Mouse (Mus musculus) forebrain, embryonic 10.5 days (tissue): ENCODE data around the gene Tdp2. TPM values are rescaled to one million over a fixed set of nuclear protein-coding genes. Genes with fewer than 3 reads are reported as not detected.
"Not testable (repeated sequence)": the region's sequence is repeated elsewhere in the genome, so short reads cannot be mapped to it uniquely, and the experiment has no call there.

ENCODE experiments used
- DNase-seq: peaks from one replicate; pipeline ENCODE4 v3.0.0-alpha.2; 2017; ENCODE audit warnings: low spot score; ENCODE audit errors: extremely low spot score
- H3K27ac ChIP-seq: fragments of 300-500 bp; sonication (generic); 2 replicates; pipeline ENCODE4 v1.5.1; 2016; ENCODE audit warnings: mild to moderate bottlenecking
- H3K27me3 ChIP-seq: fragments of 300-500 bp; sonication (generic); 2 replicates; pipeline ENCODE4 v1.6.1; 2016; ENCODE audit warnings: mild to moderate bottlenecking; ENCODE audit not compliant: poor library complexity, severe bottlenecking
- H3K36me3 ChIP-seq: fragments of 300-500 bp; sonication (generic); replicated peaks from 2 replicates; pipeline ENCODE4 v1.6.1; 2016; ENCODE audit warnings: mild to moderate bottlenecking, moderate library complexity
- H3K4me1 ChIP-seq: fragments of 300-500 bp; sonication (generic); 2 replicates; pipeline ENCODE4 v1.6.1; 2016
- H3K4me3 ChIP-seq: fragments of 300-500 bp; sonication (generic); 2 replicates; pipeline ENCODE4 v1.5.1; 2016; ENCODE audit warnings: mild to moderate bottlenecking, moderate library complexity
- H3K9me3 ChIP-seq: fragments of 300-500 bp; sonication (generic); 2 replicates; pipeline ENCODE4 v1.6.1; 2016; ENCODE audit warnings: mild to moderate bottlenecking, moderate library complexity
- WGBS: fragments of 180-500 bp; shearing (Covaris S2); methylation state at CpG from one replicate; pipeline ENCODE4 v1.1.7; 2016; 5-methylcytosine and 5-hydroxymethylcytosine counted together
- polyA plus RNA-seq: library from polyadenylated mRNA; unstranded; fragments of >200 nt; fragmentation: Nextera tagmentation; extraction: Ambion mirVana; gene quantifications from 2 replicates; pipeline ENCODE4 v1.2.1, GENCODE M21; 2016

The Tdp2 gene
- polyA plus RNA-seq, 1 experiment from 2014 or later, result 82.4 TPM

DNA sequence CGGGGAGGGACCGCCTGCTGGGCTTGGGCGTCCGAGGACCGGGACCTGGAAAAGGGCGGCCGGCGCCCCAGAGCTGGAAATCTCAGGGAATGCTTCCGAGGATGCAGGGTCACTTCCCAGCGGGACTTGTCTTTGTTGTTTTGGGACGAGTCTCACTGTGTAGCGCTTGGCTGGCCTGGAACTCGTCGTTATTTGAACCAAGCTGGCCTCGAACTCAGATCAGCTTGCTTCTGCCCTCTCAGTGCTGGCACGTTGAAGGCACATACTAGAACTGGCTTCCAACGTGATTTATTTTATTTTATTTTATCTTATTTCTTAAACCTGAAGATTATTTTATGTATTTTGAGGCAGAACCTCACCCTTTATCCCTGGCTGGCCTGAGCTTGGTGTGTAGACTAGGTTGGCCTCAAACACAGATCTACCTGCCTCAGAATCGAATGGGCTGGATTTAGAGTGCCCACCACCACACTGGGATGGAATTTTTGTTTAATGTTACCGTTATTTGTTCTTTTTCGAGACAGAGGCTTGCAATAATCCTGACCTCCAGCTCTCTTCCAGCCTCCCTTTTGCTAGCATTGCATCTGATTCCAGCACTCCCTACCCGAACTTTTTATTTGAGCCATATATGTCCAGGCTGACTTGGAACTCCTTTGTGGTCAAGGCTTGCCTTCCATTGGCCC lies 792 bp downstream of the Tdp2 start:
- peaks cover 27% of the 10 kb centered on the region for H3K4me1 ChIP-seq
- H3K27ac ChIP-seq, result peak overlapping the region; percentile 97
- 5% methylated on average over 21 of the region's 21 CpGs for WGBS
- no peak for DNase-seq
- no peaks in the 10 kb centered on the region for H3K27me3 ChIP-seq
- H3K36me3 ChIP-seq, result peaks cover 29% of the 10 kb centered on the region
- H3K9me3 ChIP-seq, result no peaks in the 10 kb centered on the region
- peak overlapping the region; percentile 97 for H3K4me3 ChIP-seq

DNA sequence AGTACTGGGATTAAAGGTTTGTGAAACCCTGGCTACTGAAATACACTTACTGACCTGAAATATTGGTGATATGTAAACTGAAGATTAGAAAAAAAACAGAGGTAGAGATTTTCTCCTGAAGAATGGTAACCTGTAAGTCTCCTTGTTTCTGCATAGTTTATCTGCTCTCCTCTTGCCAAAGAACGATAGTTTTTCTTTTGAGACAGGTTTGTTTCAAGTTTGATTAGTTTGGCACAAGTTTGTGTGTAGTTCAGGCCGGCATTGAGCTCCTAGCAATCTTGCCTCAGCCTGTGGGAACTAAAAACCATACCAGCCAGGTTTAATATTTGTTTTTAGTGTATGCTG lies 1.3 kb downstream of the Tdp2 start:
- Histone ChIP-seq H3K36me3 (peaks cover 34% of the 10 kb centered on the region), H3K27me3 (no peaks in the 10 kb centered on the region), H3K27ac (peak overlapping the region; percentile 97; the same call in 1 of the 2 replicates), H3K4me1 (peaks cover 27% of the 10 kb centered on the region), H3K4me3 (peak overlapping the region; percentile 97), H3K9me3 (no peaks in the 10 kb centered on the region)
- WGBS, result 81% methylated on average over 2 of the region's 2 CpGs
- no peak for DNase-seq

DNA sequence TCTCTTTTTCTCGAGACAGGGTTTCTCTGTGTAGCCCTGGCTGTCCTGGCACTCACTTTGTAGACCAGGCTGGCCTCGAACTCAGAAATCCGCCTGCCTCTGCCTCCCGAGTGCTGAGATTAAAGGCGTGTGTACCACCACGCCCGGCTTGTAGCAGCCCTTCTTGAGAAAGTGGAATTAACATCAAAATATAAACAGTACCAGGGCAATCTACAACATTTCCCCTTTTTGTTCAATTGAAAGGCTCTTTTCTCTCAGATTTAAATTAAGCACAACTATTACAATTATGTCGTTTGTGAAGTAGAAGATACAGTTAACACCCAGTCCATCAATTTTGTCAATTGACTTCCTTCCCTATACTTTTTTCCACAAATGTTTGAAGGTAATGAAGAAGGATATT lies 6.3 kb downstream of the Tdp2 start:
- DNase-seq, H3K4me3 ChIP-seq, H3K27me3 ChIP-seq, H3K27ac ChIP-seq, H3K9me3 ChIP-seq: not testable (repeated sequence)
- Histone ChIP-seq H3K4me1 (peaks cover 17% of the 10 kb centered on the region), H3K36me3 (peaks cover 80% of the 10 kb centered on the region)
- WGBS, result 94% methylated on average over 8 of the region's 8 CpGs

DNA sequence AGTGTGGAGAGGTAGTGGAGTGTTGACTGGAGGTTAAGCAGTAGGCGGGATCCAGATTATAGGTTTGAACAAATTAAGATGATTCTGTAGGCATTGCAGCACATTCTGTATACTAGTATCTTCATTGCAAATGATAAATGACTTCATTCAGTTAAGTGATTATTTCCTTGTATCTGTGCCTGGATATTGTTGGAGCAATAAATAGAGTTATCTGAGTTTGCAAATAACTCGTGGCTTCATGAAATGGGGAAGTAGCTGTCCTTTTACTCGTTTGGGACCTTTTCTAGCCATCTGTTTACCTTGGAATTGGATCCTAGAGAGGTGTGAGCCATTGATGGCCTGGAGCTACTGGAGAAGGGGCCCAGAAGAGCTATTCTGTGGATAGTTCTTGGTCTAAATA lies 8.4 kb downstream of the Tdp2 start:
- 82% methylated on average over 3 of the region's 3 CpGs for WGBS
- H3K27me3 ChIP-seq, result no peaks in the 10 kb centered on the region
- peaks cover 73% of the 10 kb centered on the region for H3K36me3 ChIP-seq
- H3K27ac ChIP-seq, result no peak overlapping the region
- no peak for DNase-seq
- H3K4me3 ChIP-seq, result no peak overlapping the region
- no peaks in the 10 kb centered on the region for H3K9me3 ChIP-seq
- peaks cover 9% of the 10 kb centered on the region for H3K4me1 ChIP-seq

DNA sequence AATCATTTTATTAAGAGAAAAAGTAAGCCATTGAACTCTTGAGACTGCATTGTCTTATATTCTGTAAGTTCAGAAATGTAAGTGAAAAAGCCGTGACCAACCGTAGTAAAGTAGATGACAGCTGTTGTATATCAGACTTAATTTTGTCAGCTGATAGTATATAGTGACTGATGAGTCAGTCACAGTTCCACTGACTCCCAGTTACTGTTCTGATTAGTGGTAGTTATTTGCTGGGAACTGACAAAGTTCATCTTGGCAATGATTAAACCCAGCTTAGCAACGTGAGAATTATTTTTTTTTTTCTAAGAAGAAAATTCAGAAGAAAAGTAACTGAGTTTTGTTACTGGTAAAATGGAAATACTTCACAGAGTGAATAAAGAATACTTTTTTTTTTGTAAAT lies 10.2 kb downstream of the Tdp2 start:
- Histone ChIP-seq H3K4me1 (peaks cover 21% of the 10 kb centered on the region), H3K27ac (no peak overlapping the region), H3K27me3 (no peaks in the 10 kb centered on the region; the same call in 1 of the 2 replicates), H3K9me3 (no peaks in the 10 kb centered on the region), H3K4me3 (no peak overlapping the region), H3K36me3 (peaks cover 57% of the 10 kb centered on the region)
- no peak for DNase-seq
- WGBS, result 95% methylated on average over 3 of the region's 3 CpGs

DNA sequence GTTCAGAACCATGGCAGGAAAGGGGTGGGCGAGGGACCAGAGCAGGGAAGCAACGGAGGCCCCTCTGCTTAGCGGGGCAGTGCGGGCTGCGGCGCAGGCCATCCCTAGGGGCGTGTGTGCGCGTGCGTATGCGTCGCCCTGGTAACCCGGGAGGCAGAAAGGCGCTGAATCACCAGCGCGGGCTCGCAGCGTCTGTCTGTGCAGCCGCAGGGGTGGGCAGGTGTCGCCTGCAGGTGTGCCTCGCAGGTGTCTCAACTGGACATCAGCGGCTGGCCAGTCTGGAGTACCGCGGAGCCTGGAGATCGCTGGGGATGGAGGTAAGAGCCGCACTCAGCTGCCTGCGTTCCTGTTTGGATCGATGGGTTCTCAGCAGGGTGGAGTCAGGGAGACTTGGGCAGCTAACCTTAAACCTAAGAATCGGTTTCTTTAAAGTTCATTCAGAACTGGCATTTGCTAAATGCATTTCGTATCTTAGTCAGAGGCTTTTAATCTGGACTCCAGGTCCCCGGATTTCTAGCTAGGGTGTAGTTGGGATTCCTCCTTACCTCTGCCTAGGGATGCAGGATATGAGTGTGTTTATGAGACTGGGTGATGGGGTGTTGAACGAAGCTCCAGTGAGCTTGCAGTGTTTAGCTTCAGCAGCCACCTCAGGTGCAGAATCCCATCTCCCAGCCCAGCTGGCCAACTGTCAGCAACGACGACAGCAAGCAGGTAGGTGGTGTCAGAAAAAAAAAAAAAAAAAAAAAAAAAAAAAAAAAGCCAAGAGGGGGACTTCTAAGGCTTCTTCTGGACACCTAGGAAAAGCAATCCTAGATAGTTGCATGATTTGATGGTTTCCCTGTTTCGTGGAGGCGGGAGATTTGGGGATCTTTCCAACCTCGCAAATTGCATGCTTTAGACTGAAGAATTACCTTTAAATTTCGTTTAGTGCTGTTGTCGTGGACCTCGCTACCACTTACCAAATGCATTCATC lies 13.8 kb downstream of the Tdp2 start, which contains the start of gene D130043K22Rik:
D130043K22Rik (plus strand) TSS at position 153 of the 973 bp plus-strand sequence.
- WGBS, result 13% methylated on average over 40 of the region's 40 CpGs
- Histone ChIP-seq H3K36me3 (peaks cover 25% of the 10 kb centered on the region), H3K4me1 (peaks cover 21% of the 10 kb centered on the region), H3K27ac (peak within 1 kb of the TSS; percentile 75), H3K9me3 (no peaks in the 10 kb centered on the region), H3K27me3 (no peaks in the 10 kb centered on the region; the same call in 1 of the 2 replicates), H3K4me3 (peak within 1 kb of the TSS; percentile 65)
- peak; percentile 61 for DNase-seq

DNA sequence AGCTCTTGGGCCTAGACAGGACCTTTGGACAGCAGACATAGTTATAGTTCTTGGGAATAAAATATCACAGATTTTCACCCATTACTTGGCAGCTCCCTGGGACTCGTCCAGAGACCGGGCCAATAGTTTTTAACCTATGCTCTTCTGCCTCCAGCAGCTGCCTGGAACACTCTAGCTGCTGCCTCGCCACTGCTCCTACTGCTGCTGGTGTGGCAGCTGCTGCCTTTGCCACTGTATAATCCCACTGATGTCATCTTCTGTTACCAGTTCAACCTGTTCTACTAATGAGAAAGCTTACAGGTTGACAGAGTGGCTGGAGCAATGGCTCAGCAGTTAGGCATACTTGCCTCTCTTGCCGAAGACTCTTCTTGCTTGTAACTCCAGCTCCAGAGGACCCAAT lies 17.8 kb downstream of the Tdp2 start:
- no peak for DNase-seq
- no peak overlapping the region for H3K4me3 ChIP-seq
- WGBS, result 87% methylated on average over 4 of the region's 4 CpGs
- no peaks in the 10 kb centered on the region for H3K9me3 ChIP-seq
- no peaks in the 10 kb centered on the region for H3K36me3 ChIP-seq
- peaks cover 17% of the 10 kb centered on the region for H3K4me1 ChIP-seq
- H3K27ac ChIP-seq, result no peak overlapping the region
- H3K27me3 ChIP-seq, result no peaks in the 10 kb centered on the region; the same call in 1 of the 2 replicates

DNA sequence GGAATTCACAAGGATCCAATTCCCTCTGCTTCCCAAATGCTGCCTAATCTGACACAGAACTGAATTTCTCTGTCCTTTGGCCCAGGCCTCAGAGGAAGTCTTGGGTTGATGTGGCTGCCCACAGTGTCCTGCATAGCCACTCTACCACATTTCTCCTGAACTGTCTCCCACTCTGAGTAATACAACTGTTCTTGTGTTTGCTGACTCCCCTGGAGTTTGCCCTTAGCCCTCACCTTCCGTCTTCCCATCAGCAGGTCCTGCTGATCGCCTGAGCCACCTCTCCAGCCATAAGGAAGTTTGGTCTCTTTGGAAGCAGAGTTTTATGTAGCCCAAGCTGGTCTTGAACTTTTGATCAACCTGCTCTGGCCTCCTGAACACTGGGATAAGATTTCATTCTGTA lies 20.5 kb downstream of the Tdp2 start:
- Histone ChIP-seq H3K9me3 (no peaks in the 10 kb centered on the region), H3K36me3 (no peaks in the 10 kb centered on the region), H3K27ac (no peak overlapping the region), H3K27me3 (no peaks in the 10 kb centered on the region), H3K4me3 (no peak overlapping the region), H3K4me1 (no peaks in the 10 kb centered on the region)
- no peak for DNase-seq
- 92% methylated on average over 2 of the region's 2 CpGs for WGBS

DNA sequence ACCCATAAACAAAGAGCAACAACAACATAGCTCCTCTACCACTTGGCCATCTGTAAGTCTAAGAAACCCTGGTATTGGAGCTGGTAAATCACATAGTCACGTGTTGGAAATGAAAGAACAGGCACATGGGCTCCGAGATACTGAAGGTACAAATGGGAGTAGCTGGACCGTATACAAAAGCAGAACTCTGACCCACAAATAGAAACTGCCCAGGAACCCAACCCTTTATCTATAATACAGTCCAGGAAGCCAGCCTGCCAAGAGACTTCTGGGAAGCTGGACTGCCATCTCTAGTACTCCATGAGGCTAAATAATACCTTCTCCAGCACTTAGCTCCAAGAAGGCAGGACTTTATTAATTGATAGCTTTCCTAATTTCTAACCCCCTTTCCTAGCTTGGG lies 21.1 kb downstream of the Tdp2 start:
- H3K36me3 ChIP-seq, result no peaks in the 10 kb centered on the region
- H3K4me1 ChIP-seq, result no peaks in the 10 kb centered on the region
- H3K4me3 ChIP-seq, result no peak overlapping the region
- DNase-seq, result no peak
- H3K9me3 ChIP-seq, result no peaks in the 10 kb centered on the region
- no peak overlapping the region for H3K27ac ChIP-seq
- H3K27me3 ChIP-seq, result no peaks in the 10 kb centered on the region
- 89% methylated on average over 3 of the region's 3 CpGs for WGBS

DNA sequence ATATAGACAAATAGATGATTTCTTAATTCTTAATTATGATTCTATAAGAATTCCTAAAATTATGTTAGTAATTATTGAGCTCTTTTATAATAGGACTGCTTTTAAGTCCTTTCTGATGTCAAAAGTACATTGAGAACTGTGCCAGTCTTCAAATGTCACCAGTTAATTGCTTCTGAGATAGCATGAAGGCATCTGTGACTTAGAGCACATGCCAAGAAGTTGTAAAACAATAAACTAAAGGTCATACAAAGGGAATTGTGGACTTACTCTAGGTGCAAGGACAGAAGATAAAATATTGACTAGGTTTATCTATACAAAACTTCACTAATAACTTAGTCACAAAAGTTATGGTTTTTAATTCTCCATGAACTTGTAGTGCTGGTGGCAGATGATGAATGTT lies 27.6 kb downstream of the Tdp2 start:
- Histone ChIP-seq H3K27me3 (no peaks in the 10 kb centered on the region), H3K4me3 (no peak overlapping the region), H3K4me1 (no peaks in the 10 kb centered on the region), H3K36me3 (no peaks in the 10 kb centered on the region), H3K27ac (no peak overlapping the region), H3K9me3 (no peaks in the 10 kb centered on the region)
- no peak for DNase-seq

DNA sequence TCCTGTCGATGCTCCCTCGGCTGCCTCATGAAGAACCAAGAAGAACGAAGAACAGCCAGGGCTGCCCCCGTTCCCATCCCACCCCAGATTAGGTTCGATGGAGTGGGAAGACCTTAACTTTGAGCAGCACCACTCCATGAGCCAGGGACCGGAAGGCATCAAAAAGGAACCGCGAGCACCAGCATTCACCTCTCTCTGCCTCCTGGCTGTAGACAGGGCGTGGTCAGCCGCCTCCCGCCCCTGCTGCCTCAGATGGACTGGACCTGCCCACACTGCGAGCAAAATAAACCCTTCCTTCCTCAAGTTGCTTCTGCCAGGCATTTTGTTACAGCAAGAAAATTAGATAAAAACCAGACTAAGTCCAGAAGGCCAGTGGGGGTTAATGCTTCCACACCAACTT lies 29.6 kb downstream of the Tdp2 start:
- H3K4me3 ChIP-seq, result no peak overlapping the region
- no peak overlapping the region for H3K27ac ChIP-seq
- no peak for DNase-seq
- no peaks in the 10 kb centered on the region for H3K4me1 ChIP-seq
- H3K27me3 ChIP-seq, result no peaks in the 10 kb centered on the region
- no peaks in the 10 kb centered on the region for H3K9me3 ChIP-seq
- 83% methylated on average over 12 of the region's 12 CpGs for WGBS
- no peaks in the 10 kb centered on the region for H3K36me3 ChIP-seq

DNA sequence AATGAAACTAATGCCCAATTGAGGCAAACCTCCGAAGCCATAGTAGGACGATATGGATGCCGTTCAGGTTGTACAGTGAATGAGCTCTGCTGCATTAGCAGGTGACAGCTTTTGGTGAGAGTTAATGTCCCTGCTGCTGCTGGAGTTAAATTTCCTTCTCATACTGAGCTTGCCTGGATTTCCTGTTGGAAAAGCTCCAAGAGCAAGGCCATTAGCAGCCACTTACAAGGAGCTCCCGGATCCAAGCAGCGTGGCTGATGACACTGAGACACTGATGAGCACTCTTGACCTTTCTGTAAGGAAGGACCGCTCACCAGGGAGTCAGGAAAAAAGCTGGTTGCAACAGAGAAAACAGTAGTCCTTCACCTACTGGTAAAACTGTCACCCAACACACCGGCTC lies 30.5 kb downstream of the Tdp2 start:
- 94% methylated on average over 7 of the region's 7 CpGs for WGBS
- no peak for DNase-seq
- no peaks in the 10 kb centered on the region for H3K27me3 ChIP-seq

DNA sequence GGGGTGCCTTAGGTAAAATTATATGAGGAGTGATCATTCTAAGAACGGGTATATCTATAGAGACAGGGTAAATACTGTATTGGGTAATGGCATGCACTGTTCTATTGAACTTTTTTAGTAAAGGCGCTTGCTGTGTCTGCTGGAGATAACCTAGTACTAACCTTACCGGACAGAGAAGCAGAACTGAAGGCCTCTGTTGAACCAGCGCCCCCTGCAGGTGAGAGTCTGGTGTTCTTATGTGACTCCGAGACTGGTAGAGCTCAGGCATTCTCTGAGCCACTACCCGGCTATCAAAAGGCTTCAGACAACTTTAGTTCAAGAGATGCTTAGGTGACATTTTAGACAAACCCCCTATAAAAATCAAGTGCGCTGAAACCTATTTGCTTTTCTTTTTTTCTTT lies 31.0 kb downstream of the Tdp2 start:
- WGBS, result 61% methylated on average over 7 of the region's 7 CpGs
- DNase-seq, result no peak
- Histone ChIP-seq H3K4me1 (no peaks in the 10 kb centered on the region), H3K4me3 (no peak overlapping the region), H3K27ac (no peak overlapping the region), H3K9me3 (no peaks in the 10 kb centered on the region), H3K36me3 (no peaks in the 10 kb centered on the region), H3K27me3 (no peaks in the 10 kb centered on the region)

More for the DNA sequence above, 30.5 kb downstream of the Tdp2 start:
- Histone ChIP-seq H3K27ac (no peak overlapping the region), H3K4me3 (no peak overlapping the region), H3K9me3 (no peaks in the 10 kb centered on the region), H3K4me1 (no peaks in the 10 kb centered on the region), H3K36me3 (no peaks in the 10 kb centered on the region)
